In the genomic region with DNA sequence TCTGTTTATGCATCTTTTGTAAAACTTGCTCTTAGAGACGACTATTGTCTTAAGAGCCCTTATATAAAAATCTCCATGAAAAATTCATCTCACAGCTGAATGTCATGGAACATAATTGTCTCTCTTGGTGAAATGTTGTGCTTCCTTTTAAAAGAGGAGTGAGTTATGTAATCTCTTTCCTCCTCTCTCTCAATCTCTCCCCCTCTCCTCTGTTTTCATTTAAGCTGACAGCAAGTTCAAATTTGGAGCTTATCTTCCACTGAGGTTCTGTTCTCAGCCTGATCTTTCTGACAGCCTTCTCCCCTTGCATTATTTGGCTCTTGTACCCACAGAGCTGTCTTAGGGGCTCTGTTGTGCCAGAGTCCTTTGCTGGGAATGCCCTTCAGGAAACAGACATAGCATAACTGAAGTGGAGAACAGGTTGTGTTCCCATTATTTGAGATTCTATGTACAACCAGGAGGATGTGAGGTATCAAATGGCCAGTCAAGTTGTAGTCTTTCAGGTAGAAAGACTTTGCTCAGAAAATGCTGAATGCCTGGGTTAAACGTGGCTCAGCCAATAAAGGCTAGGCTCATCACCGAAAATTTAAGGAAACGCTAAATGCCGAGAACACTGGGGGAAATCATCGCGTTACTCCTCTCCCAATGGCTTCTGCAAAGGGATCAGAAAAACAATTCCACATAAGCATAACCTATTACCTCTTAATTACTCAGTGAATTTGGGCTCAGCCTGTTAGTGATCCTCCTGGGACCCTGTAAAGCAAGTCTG, we compare ENCODE assay signal across 20 mouse cellular contexts.
DNase-seq lines count a peak whose midpoint lies in the region; ATAC-seq and TF ChIP-seq lines count a peak whose summit lies in the region.
"Had no signal": no experiment of that assay in that cellular context is flagged by ENCODE, and none has a peak within 500 bp of the region (broad histone marks: within the 10 kb centered on the region; RNA-seq: fewer than 3 reads in every experiment).

No protein-coding gene starts in this region.

- TF ChIP-seq POLR2A in cortical plate, adult 2 months (IDR thresholded peaks at IDR 0.05; ENCODE audit: extremely low read depth, insufficient read depth, low read length) = no peak

- no peaks in the 10 kb centered on the region for H3K9me3 ChIP-seq in midbrain, embryonic 10.5 days (replicated peaks)
- H3K9me3 ChIP-seq in midbrain, embryonic 14.5 days (ENCODE audit: control insufficient read depth, low read length) = no peaks in the 10 kb centered on the region
- H3K9me3 ChIP-seq: embryonic facial prominence, embryonic 13.5 days; forebrain, embryonic 12.5 days; heart, embryonic 10.5 days; heart, embryonic 15.5 days; hindbrain, embryonic 10.5 days; intestine, embryonic 15.5 days had no signal

- WGBS in midbrain, embryonic 10.5 days = 91% methylated on average over 7 of the region's 7 CpGs
- 87% methylated on average over 7 of the region's 7 CpGs for WGBS in midbrain, embryonic 14.5 days

- no peaks in the 10 kb centered on the region for H3K27me3 ChIP-seq in midbrain, embryonic 10.5 days (ENCODE audit: low read depth, poor library complexity, severe bottlenecking)
- H3K27me3 ChIP-seq in midbrain, embryonic 14.5 days (ENCODE audit: control insufficient read depth, insufficient read depth, low read length) = no peaks in the 10 kb centered on the region
- H3K27me3 ChIP-seq: embryonic facial prominence, embryonic 13.5 days; forebrain, embryonic 12.5 days; heart, embryonic 15.5 days; intestine, embryonic 15.5 days had no signal

- no peak overlapping the region for H3K4me3 ChIP-seq in midbrain, embryonic 10.5 days
- no peak overlapping the region for H3K4me3 ChIP-seq in midbrain, embryonic 14.5 days (replicated peaks; ENCODE audit: low read depth, low read length)
- H3K4me3 ChIP-seq in cortical plate, adult 2 months (ENCODE audit: insufficient read depth, low read length) = no peak overlapping the region
- H3K4me3 ChIP-seq: embryonic facial prominence, embryonic 13.5 days; forebrain, embryonic 12.5 days; heart, embryonic 10.5 days; heart, embryonic 15.5 days; hindbrain, embryonic 10.5 days; intestine, embryonic 15.5 days had no signal

- ATAC-seq in midbrain, embryonic 14.5 days (ENCODE audit: low FRiP score, low TSS enrichment) = no peak
- ATAC-seq: forebrain, embryonic 16.5 days; intestine, embryonic 15.5 days had no signal

- no peak overlapping the region for H3K4me2 ChIP-seq in midbrain, embryonic 14.5 days (ENCODE audit: low read length)
- H3K4me2 ChIP-seq: embryonic facial prominence, embryonic 13.5 days; forebrain, embryonic 12.5 days; heart, embryonic 15.5 days; hindbrain, embryonic 14.5 days; intestine, embryonic 15.5 days had no signal

- DNase-seq in heart, adult 11 months = peak; percentile 56
- no peak for DNase-seq in heart, adult 18-20 months
- peak; percentile 2 for DNase-seq in midbrain, embryonic 10.5 days (ENCODE audit: low spot score)
- no peak for DNase-seq in midbrain, embryonic 14.5 days
- DNase-seq in brain, adult 2 months (ENCODE audit: low read depth, low spot score) = peak; percentile 75
- DNase-seq in adrenal gland, adult (ENCODE audit: inconsistent age in 2 of 2, low spot score in 1 of 2) = no peak
- DNase-seq: adrenal gland, adult 8-10 months; cerebellum, adult 11-12 months; cerebellum, adult 9-10 months; cerebellum, postnatal 25 days; gastrocnemius, postnatal 14 days had no signal

- no peak for TF ChIP-seq CTCF in cortical plate, adult 2 months (IDR thresholded peaks at IDR 0.05; ENCODE audit: extremely low read depth, insufficient read depth, low read length)

- no peaks in the 10 kb centered on the region for H3K4me1 ChIP-seq in midbrain, embryonic 10.5 days
- no peaks in the 10 kb centered on the region for H3K4me1 ChIP-seq in midbrain, embryonic 14.5 days (ENCODE audit: control insufficient read depth, insufficient read depth, low read length)
- peaks cover 11% of the 10 kb centered on the region for H3K4me1 ChIP-seq in cortical plate, adult 2 months (ENCODE audit: control insufficient read depth, insufficient read depth, low read length)
- H3K4me1 ChIP-seq: embryonic facial prominence, embryonic 13.5 days; forebrain, embryonic 12.5 days; heart, embryonic 10.5 days; hindbrain, embryonic 10.5 days; intestine, embryonic 15.5 days had no signal

- no peak overlapping the region for H3K27ac ChIP-seq in midbrain, embryonic 10.5 days (replicated peaks)
- no peak overlapping the region for H3K27ac ChIP-seq in midbrain, embryonic 14.5 days (replicated peaks; ENCODE audit: low read depth, low read length)
- peak overlapping the region; percentile 94 for H3K27ac ChIP-seq in cortical plate, adult 2 months (ENCODE audit: insufficient read depth, low read length)
- H3K27ac ChIP-seq: embryonic facial prominence, embryonic 13.5 days; forebrain, embryonic 12.5 days; heart, embryonic 10.5 days; heart, embryonic 15.5 days; hindbrain, embryonic 10.5 days; hindbrain, embryonic 14.5 days; intestine, embryonic 15.5 days had no signal

- H3K36me3 ChIP-seq in midbrain, embryonic 10.5 days = no peaks in the 10 kb centered on the region
- H3K36me3 ChIP-seq in midbrain, embryonic 14.5 days (ENCODE audit: control insufficient read depth, insufficient read depth, low read length) = no peaks in the 10 kb centered on the region
- H3K36me3 ChIP-seq: embryonic facial prominence, embryonic 13.5 days; forebrain, embryonic 12.5 days; heart, embryonic 10.5 days; heart, embryonic 15.5 days; hindbrain, embryonic 10.5 days; intestine, embryonic 15.5 days had no signal

- no peak overlapping the region for H3K9ac ChIP-seq in midbrain, embryonic 14.5 days (replicated peaks; ENCODE audit: low read length)
- H3K9ac ChIP-seq: embryonic facial prominence, embryonic 13.5 days; forebrain, embryonic 12.5 days; heart, embryonic 15.5 days; hindbrain, embryonic 14.5 days; intestine, embryonic 15.5 days had no signal

Comparison
In these comparisons a context has a peak if more than half of its experiments do, and no peak if none do; other contexts are left out.
1. DNase-seq: peak in heart, adult 11 months (single experiment), midbrain, embryonic 10.5 days (single experiment) and brain, adult 2 months (single experiment); none in heart, adult 18-20 months (0 of 2), midbrain, embryonic 14.5 days (single experiment) and adrenal gland, adult (0 of 2).